Mouse (Mus musculus): ENCODE results near the gene Tubgcp5. TPM values are rescaled to one million over a fixed set of nuclear protein-coding genes. Genes with fewer than 3 reads are reported as not detected.
"Not testable (repeated sequence)": the region's sequence is repeated elsewhere in the genome, so short reads cannot be mapped to it uniquely, and the experiment has no call there.

Gene Tubgcp5
- polyA plus RNA-seq, 1 experiment = 2.3 TPM

GRCm38 (mm10) chr7:55767926-55768325, 26.0 kb upstream of the Tubgcp5 start, which contains the start of gene Siglech:
Gene Siglech, plus strand, starts transcription at chr7:55768178.
- no peak within 1 kb of the TSS for H3K4me3 ChIP-seq

GRCm38 (mm10) chr7:55780011-55780410, 13.9 kb upstream of the Tubgcp5 start:
- no peaks in the 10 kb centered on the region for H3K79me2 ChIP-seq (ENCODE audit: control insufficient read depth, insufficient read depth)
- TF ChIP-seq POLR2AphosphoS2 (IDR thresholded peaks at IDR 0.05; ENCODE audit: insufficient read length, low read depth) = no peak
- TF ChIP-seq E2F4 (IDR thresholded peaks at IDR 0.05; ENCODE audit: insufficient read depth) = no peak
- no peak for TF ChIP-seq MYOG (IDR thresholded peaks at IDR 0.05; ENCODE audit: control insufficient read depth in 1 of 3, insufficient read depth in 1 of 3, insufficient read length in 2 of 3, low read depth in 2 of 3)
- no peak for TF ChIP-seq SRF (IDR thresholded peaks at IDR 0.05; ENCODE audit: control insufficient read depth, insufficient read length, low read depth)
- TF ChIP-seq POLR2A (IDR thresholded peaks at IDR 0.05; ENCODE audit: insufficient read length, low read depth) = no peak
- no peak for TF ChIP-seq MYOD1 (IDR thresholded peaks at IDR 0.05; ENCODE audit: control insufficient read depth in 1 of 3, insufficient read length in 2 of 3, low read depth in 2 of 3)
- no peak for TF ChIP-seq MAX (IDR thresholded peaks at IDR 0.05; ENCODE audit: low read depth)
- TF ChIP-seq TCF3 (IDR thresholded peaks at IDR 0.05; ENCODE audit: insufficient read length, low read depth) = no peak
- TF ChIP-seq TCF12 (IDR thresholded peaks at IDR 0.05; ENCODE audit: insufficient read depth, poor library complexity, severe bottlenecking) = no peak
- no peak for TF ChIP-seq USF1 (IDR thresholded peaks at IDR 0.05; ENCODE audit: low read depth)
- TF ChIP-seq REST (IDR thresholded peaks at IDR 0.05; ENCODE audit: insufficient read depth, insufficient read length) = no peak
- no peak for TF ChIP-seq CEBPB (IDR thresholded peaks at IDR 0.05; ENCODE audit: insufficient read depth, poor library complexity, severe bottlenecking)
- peaks cover 7% of the 10 kb centered on the region for H3K27me3 ChIP-seq (ENCODE audit: control insufficient read depth, insufficient read depth, insufficient read length)
- no peak overlapping the region for H3K4me2 ChIP-seq (ENCODE audit: low read depth)
- no peak overlapping the region for H3K4me3 ChIP-seq
- H3K36me3 ChIP-seq (ENCODE audit: control insufficient read depth, insufficient read depth) = no peaks in the 10 kb centered on the region
- H3ac ChIP-seq (ENCODE audit: control insufficient read depth, insufficient read length) = no peak overlapping the region

More at GRCm38 (mm10) chr7:55767926-55768325, 26.0 kb upstream of the Tubgcp5 start, which contains the start of gene Siglech:
- H3K4me2 ChIP-seq (ENCODE audit: low read depth) = no peak within 1 kb of the TSS
- no peak within 1 kb of the TSS for H3ac ChIP-seq (ENCODE audit: control insufficient read depth, insufficient read length)
- no peaks in the 10 kb centered on the region for H3K36me3 ChIP-seq (ENCODE audit: control insufficient read depth, insufficient read depth)
- H3K79me2 ChIP-seq (ENCODE audit: control insufficient read depth, insufficient read depth) = no peaks in the 10 kb centered on the region
- H3K27me3 ChIP-seq (ENCODE audit: control insufficient read depth, insufficient read depth, insufficient read length) = peaks cover 16% of the 10 kb centered on the region
- no peak for TF ChIP-seq TCF12 (IDR thresholded peaks at IDR 0.05; ENCODE audit: insufficient read depth, poor library complexity, severe bottlenecking)
- TF ChIP-seq MAX (IDR thresholded peaks at IDR 0.05; ENCODE audit: low read depth) = no peak
- no peak for TF ChIP-seq MYOG (IDR thresholded peaks at IDR 0.05; ENCODE audit: control insufficient read depth in 1 of 3, insufficient read depth in 1 of 3, insufficient read length in 2 of 3, low read depth in 2 of 3)
- no peak for TF ChIP-seq USF1 (IDR thresholded peaks at IDR 0.05; ENCODE audit: low read depth)

GRCm38 (mm10) chr7:55782493-55782892, 11.5 kb upstream of the Tubgcp5 start:
- TF ChIP-seq REST (IDR thresholded peaks at IDR 0.05; ENCODE audit: insufficient read depth, insufficient read length) (no peak), SRF (IDR thresholded peaks at IDR 0.05; ENCODE audit: control insufficient read depth, insufficient read length, low read depth) (no peak), TCF12 (IDR thresholded peaks at IDR 0.05; ENCODE audit: insufficient read depth, poor library complexity, severe bottlenecking) (no peak), TCF3 (IDR thresholded peaks at IDR 0.05; ENCODE audit: insufficient read length, low read depth) (no peak), POLR2A (IDR thresholded peaks at IDR 0.05; ENCODE audit: insufficient read length, low read depth) (no peak), MYOD1 (IDR thresholded peaks at IDR 0.05; ENCODE audit: control insufficient read depth in 1 of 3, insufficient read length in 2 of 3, low read depth in 2 of 3) (no peak), POLR2AphosphoS2 (IDR thresholded peaks at IDR 0.05; ENCODE audit: insufficient read length, low read depth) (no peak), USF1 (IDR thresholded peaks at IDR 0.05; ENCODE audit: low read depth) (no peak), CEBPB (IDR thresholded peaks at IDR 0.05; ENCODE audit: insufficient read depth, poor library complexity, severe bottlenecking) (no peak), MYOG (IDR thresholded peaks at IDR 0.05; ENCODE audit: control insufficient read depth in 1 of 3, insufficient read depth in 1 of 3, insufficient read length in 2 of 3, low read depth in 2 of 3) (no peak)
- Histone ChIP-seq H3ac (ENCODE audit: control insufficient read depth, insufficient read length) (no peak overlapping the region), H3K36me3 (ENCODE audit: control insufficient read depth, insufficient read depth) (no peaks in the 10 kb centered on the region)

GRCm38 (mm10) chr7:55784580-55784979, 9.4 kb upstream of the Tubgcp5 start:
- TF ChIP-seq POLR2A (IDR thresholded peaks at IDR 0.05; ENCODE audit: insufficient read length, low read depth) (no peak), REST (IDR thresholded peaks at IDR 0.05; ENCODE audit: insufficient read depth, insufficient read length) (no peak), MAX (IDR thresholded peaks at IDR 0.05; ENCODE audit: low read depth) (no peak), TCF3 (IDR thresholded peaks at IDR 0.05; ENCODE audit: insufficient read length, low read depth) (no peak), CEBPB (IDR thresholded peaks at IDR 0.05; ENCODE audit: insufficient read depth, poor library complexity, severe bottlenecking) (no peak), USF1 (IDR thresholded peaks at IDR 0.05; ENCODE audit: low read depth) (no peak), TCF12 (IDR thresholded peaks at IDR 0.05; ENCODE audit: insufficient read depth, poor library complexity, severe bottlenecking) (no peak), MYOD1 (IDR thresholded peaks at IDR 0.05; ENCODE audit: control insufficient read depth in 1 of 3, insufficient read length in 2 of 3, low read depth in 2 of 3) (no peak), POLR2AphosphoS2 (IDR thresholded peaks at IDR 0.05; ENCODE audit: insufficient read length, low read depth) (no peak), E2F4 (IDR thresholded peaks at IDR 0.05; ENCODE audit: insufficient read depth) (no peak), SRF (IDR thresholded peaks at IDR 0.05; ENCODE audit: control insufficient read depth, insufficient read length, low read depth) (no peak), MYOG (IDR thresholded peaks at IDR 0.05; ENCODE audit: control insufficient read depth in 1 of 3, insufficient read depth in 1 of 3, insufficient read length in 2 of 3, low read depth in 2 of 3) (no peak)
- Histone ChIP-seq H3K27me3 (ENCODE audit: control insufficient read depth, insufficient read depth, insufficient read length) (peaks cover 7% of the 10 kb centered on the region), H3K79me2 (ENCODE audit: control insufficient read depth, insufficient read depth) (no peaks in the 10 kb centered on the region), H3ac (ENCODE audit: control insufficient read depth, insufficient read length) (no peak overlapping the region), H3K36me3 (ENCODE audit: control insufficient read depth, insufficient read depth) (no peaks in the 10 kb centered on the region), H3K4me3 (no peak overlapping the region), H3K4me2 (ENCODE audit: low read depth) (no peak overlapping the region)

More at GRCm38 (mm10) chr7:55782493-55782892, 11.5 kb upstream of the Tubgcp5 start:
- peaks cover 7% of the 10 kb centered on the region for H3K27me3 ChIP-seq (ENCODE audit: control insufficient read depth, insufficient read depth, insufficient read length)
- H3K79me2 ChIP-seq (ENCODE audit: control insufficient read depth, insufficient read depth) = no peaks in the 10 kb centered on the region
- H3K4me2 ChIP-seq (ENCODE audit: low read depth) = no peak overlapping the region
- no peak overlapping the region for H3K4me3 ChIP-seq

GRCm38 (mm10) chr7:55790586-55790985, 3.4 kb upstream of the Tubgcp5 start:
- not testable (repeated sequence) for H3K4me3 ChIP-seq; H3K4me2 ChIP-seq (ENCODE audit: low read depth); H3ac ChIP-seq (ENCODE audit: control insufficient read depth, insufficient read length); H3K36me3 ChIP-seq (ENCODE audit: control insufficient read depth, insufficient read depth); H3K27me3 ChIP-seq (ENCODE audit: control insufficient read depth, insufficient read depth, insufficient read length)
- peaks cover 15% of the 10 kb centered on the region for H3K79me2 ChIP-seq (ENCODE audit: control insufficient read depth, insufficient read depth)

Measured in myocyte (in vitro differentiated cells).